Mouse (Mus musculus) intestine, embryonic 16.5 days (tissue): ENCODE measurements around the gene Tpte. TPM values are rescaled to one million over a fixed set of nuclear protein-coding genes. Genes with fewer than 3 reads are reported as not detected.

Source experiments
- ATAC-seq: fragments of 200-750 bp; cut with Nextera tagmentation; 2 replicates; pipeline ENCODE4 v1.8.0; 2017; ENCODE audit warnings: moderate TSS enrichment, moderate library complexity
- H3K27ac ChIP-seq: fragments of 300-500 bp; sonication (generic); 2 replicates; pipeline ENCODE4 v1.5.1; 2014; ENCODE audit warnings: mild to moderate bottlenecking, low read length
- H3K27me3 ChIP-seq: fragments of 300-500 bp; sonication (generic); replicated peaks from 2 replicates; pipeline ENCODE4 v1.6.1; 2014; ENCODE audit warnings: low read length, control low read depth, mixed read lengths; ENCODE audit not compliant: control insufficient read depth, insufficient read depth
- H3K36me3 ChIP-seq: fragments of 300-500 bp; sonication (generic); 2 replicates; pipeline ENCODE4 v1.6.1; 2014; ENCODE audit warnings: low read length, control low read depth; ENCODE audit not compliant: control insufficient read depth, insufficient read depth
- H3K4me1 ChIP-seq: fragments of 300-500 bp; sonication (generic); 2 replicates; pipeline ENCODE4 v1.6.1; 2014; ENCODE audit warnings: low read length, control low read depth, mixed read lengths; ENCODE audit not compliant: control insufficient read depth, insufficient read depth
- H3K4me2 ChIP-seq: fragments of 300-500 bp; sonication (generic); 2 replicates; pipeline ENCODE4 v1.6.1; 2014; ENCODE audit warnings: low read depth, low read length, control low read depth
- H3K4me3 ChIP-seq: fragments of 300-500 bp; sonication (generic); 2 replicates; pipeline ENCODE4 v1.5.1; 2014; ENCODE audit warnings: mild to moderate bottlenecking, low read length
- H3K9ac ChIP-seq: fragments of 300-500 bp; sonication (generic); 2 replicates; pipeline ENCODE4 v1.6.1; 2014; ENCODE audit warnings: low read depth, low read length
- H3K9me3 ChIP-seq: fragments of 300-500 bp; sonication (generic); 2 replicates; pipeline ENCODE4 v1.6.1; 2016; ENCODE audit warnings: low read length, control low read depth; ENCODE audit not compliant: control insufficient read depth
- WGBS: fragments of 180-500 bp; shearing (Covaris S2); extraction: QIAGEN DNeasy Blood & Tissue Kit; methylation state at CpG from one replicate; pipeline ENCODE4 v1.1.7; 2014; 5-methylcytosine and 5-hydroxymethylcytosine counted together
- polyA plus RNA-seq: library from polyadenylated mRNA; unstranded; fragments of >200 nt; fragmentation: Nextera tagmentation; extraction: Ambion mirVana; gene quantifications from 2 replicates; pipeline ENCODE4 v1.2.1, GENCODE M21; 2015

Tpte gene
- polyA plus RNA-seq, 1 experiment from 2014 or later, result 0.05 TPM

DNA sequence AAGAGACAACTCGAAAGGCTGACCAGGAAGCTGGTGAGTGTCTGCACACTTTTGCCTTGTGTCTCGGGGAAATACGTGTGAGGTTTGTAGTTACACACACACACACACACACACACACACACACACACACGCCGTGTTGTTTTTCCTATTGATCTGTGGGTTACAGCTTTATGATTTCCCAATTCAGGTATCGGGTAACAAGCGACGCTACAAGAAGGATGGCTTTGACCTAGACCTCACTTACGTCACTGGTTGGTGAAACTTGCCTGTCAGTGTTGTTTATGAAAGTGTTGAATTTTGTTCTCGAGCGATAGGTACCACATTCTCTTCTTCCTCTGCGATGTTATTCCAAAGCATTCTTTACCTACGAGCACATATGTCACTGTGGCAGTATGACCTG lies 52.2 kb downstream of the Tpte start:
- WGBS, result 78% methylated on average over 13 of the region's 13 CpGs
- no peak overlapping the region for H3K9ac ChIP-seq

GRCm38 (mm10) chr8:22359359-22359758 lies 76.1 kb downstream of the Tpte start:
- no peaks in the 10 kb centered on the region for H3K4me1 ChIP-seq
- H3K27me3 ChIP-seq, result no peaks in the 10 kb centered on the region
- H3K36me3 ChIP-seq, result no peaks in the 10 kb centered on the region
- 66% methylated on average over 6 of the region's 6 CpGs for WGBS
- no peaks in the 10 kb centered on the region for H3K9me3 ChIP-seq
- H3K9ac ChIP-seq, result no peak overlapping the region
- peak overlapping the region; percentile 49; the same call in 1 of the 2 replicates for H3K27ac ChIP-seq
- no peak overlapping the region; the same call in 1 of the 2 replicates for H3K4me2 ChIP-seq
- peak; percentile 61 for ATAC-seq
- H3K4me3 ChIP-seq, result no peak overlapping the region

More for the DNA sequence above, 52.2 kb downstream of the Tpte start:
- Histone ChIP-seq H3K4me1 (no peaks in the 10 kb centered on the region), H3K27ac (no peak overlapping the region), H3K27me3 (no peaks in the 10 kb centered on the region), H3K9me3 (no peaks in the 10 kb centered on the region), H3K4me2 (no peak overlapping the region), H3K36me3 (no peaks in the 10 kb centered on the region), H3K4me3 (no peak overlapping the region)
- ATAC-seq, result no peak

DNA sequence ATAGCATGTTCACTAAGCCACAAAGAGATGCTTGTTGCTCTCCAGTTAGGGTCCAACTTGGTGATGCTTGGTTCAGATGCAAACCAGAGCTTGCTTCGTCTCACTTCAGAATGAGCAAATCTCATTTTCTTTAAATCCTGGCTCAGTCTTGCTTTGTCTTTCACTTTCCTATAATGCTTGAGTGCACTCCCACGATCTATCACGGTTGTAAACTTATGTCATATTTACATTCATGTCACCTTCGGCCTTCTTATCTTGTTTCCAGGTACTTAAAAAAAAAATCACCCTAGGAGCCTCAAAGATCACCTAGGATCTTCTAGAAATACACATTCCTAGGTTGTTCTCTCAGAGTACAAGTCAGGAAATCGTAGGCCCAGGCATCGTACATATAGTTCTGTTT lies 76.6 kb downstream of the Tpte start:
- Histone ChIP-seq H3K27me3 (no peaks in the 10 kb centered on the region), H3K4me2 (no peak overlapping the region; the same call in 1 of the 2 replicates), H3K9me3 (no peaks in the 10 kb centered on the region), H3K36me3 (no peaks in the 10 kb centered on the region), H3K9ac (no peak overlapping the region), H3K4me1 (no peaks in the 10 kb centered on the region), H3K4me3 (no peak overlapping the region), H3K27ac (peak overlapping the region; percentile 49)
- WGBS, result 56% methylated on average over 6 of the region's 6 CpGs
- ATAC-seq, result peak; percentile 83

- H3K4me1 ChIP-seq, result no peaks in the 10 kb centered on the region
- H3K4me2 ChIP-seq, result no peak overlapping the region
- H3K9ac ChIP-seq, result no peak overlapping the region
- H3K9me3 ChIP-seq, result no peaks in the 10 kb centered on the region
- 87% methylated on average over 5 of the region's 5 CpGs for WGBS
- no peak overlapping the region for H3K4me3 ChIP-seq
- H3K27me3 ChIP-seq, result no peaks in the 10 kb centered on the region
- no peak overlapping the region for H3K27ac ChIP-seq
- no peak for ATAC-seq
- peaks cover 18% of the 10 kb centered on the region for H3K36me3 ChIP-seq
Measured at GRCm38 (mm10) chr8:22376311-22376710, 93.1 kb downstream of the Tpte start.

DNA sequence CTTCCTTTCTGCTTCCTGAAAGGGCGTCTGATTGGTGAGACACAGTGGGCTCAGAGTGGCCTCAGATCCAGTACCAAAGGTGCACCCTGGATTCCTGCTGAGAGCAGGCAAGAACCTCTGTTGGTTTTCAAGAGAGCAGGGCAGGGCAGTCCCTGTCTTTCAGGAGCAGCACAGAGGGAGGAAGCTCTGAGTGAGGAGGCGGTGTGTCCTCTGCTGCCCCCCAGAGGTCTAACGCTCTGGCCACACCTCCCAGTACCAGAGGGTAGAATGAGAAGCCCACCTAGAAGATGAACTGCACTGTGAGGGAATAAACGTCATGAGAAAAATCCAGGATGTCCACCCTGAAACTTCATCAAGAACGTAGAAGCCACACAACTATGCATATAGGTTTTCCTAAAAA lies 93.7 kb downstream of the Tpte start:
- 48% methylated on average over 5 of the region's 5 CpGs for WGBS
- no peak overlapping the region for H3K4me3 ChIP-seq

DNA sequence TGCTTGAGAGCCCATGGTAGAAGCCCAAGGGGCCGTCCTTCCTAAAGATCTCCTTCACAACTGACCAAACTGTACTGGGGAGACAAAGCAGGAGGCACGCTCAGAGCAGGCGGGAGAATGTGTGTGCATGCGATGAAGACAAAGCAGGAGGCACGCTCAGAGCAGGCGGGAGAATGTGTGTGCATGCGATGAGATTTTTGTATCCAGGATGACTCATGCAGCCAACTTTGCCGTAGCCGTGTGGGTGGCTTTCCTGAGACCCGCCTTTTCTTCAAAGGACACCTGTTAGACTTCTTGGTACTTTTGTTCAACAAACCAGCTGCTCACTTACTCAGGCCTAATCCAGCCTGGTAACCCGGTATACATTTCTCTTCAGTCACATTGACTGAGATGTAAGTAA lies 97.7 kb downstream of the Tpte start:
- Histone ChIP-seq H3K9ac (no peak overlapping the region), H3K4me2 (no peak overlapping the region), H3K4me1 (no peaks in the 10 kb centered on the region), H3K27me3 (no peaks in the 10 kb centered on the region), H3K27ac (no peak overlapping the region), H3K36me3 (peaks cover 35% of the 10 kb centered on the region), H3K9me3 (no peaks in the 10 kb centered on the region), H3K4me3 (no peak overlapping the region)
- ATAC-seq, result no peak
- WGBS, result 89% methylated on average over 11 of the region's 11 CpGs

More for the DNA sequence above, 93.7 kb downstream of the Tpte start:
- ATAC-seq, result peak; percentile 79
- Histone ChIP-seq H3K36me3 (peaks cover 23% of the 10 kb centered on the region), H3K9me3 (no peaks in the 10 kb centered on the region), H3K27ac (no peak overlapping the region), H3K4me1 (no peaks in the 10 kb centered on the region), H3K9ac (no peak overlapping the region), H3K27me3 (no peaks in the 10 kb centered on the region), H3K4me2 (no peak overlapping the region)

- Histone ChIP-seq H3K9ac (no peak overlapping the region), H3K4me2 (no peak overlapping the region), H3K9me3 (no peaks in the 10 kb centered on the region), H3K27ac (no peak overlapping the region), H3K27me3 (no peaks in the 10 kb centered on the region), H3K4me3 (no peak overlapping the region), H3K4me1 (no peaks in the 10 kb centered on the region), H3K36me3 (peaks cover 35% of the 10 kb centered on the region)
- WGBS, result 86% methylated on average over 19 of the region's 19 CpGs
- ATAC-seq, result no peak
Measured at GRCm38 (mm10) chr8:22382824-22383595, 99.8 kb downstream of the Tpte start.

- Histone ChIP-seq H3K27me3 (no peaks in the 10 kb centered on the region), H3K9ac (no peak overlapping the region), H3K27ac (no peak overlapping the region), H3K4me2 (no peak overlapping the region), H3K4me1 (peaks cover 6% of the 10 kb centered on the region), H3K36me3 (peaks cover 46% of the 10 kb centered on the region), H3K9me3 (no peaks in the 10 kb centered on the region), H3K4me3 (no peak overlapping the region)
- 86% methylated on average over 6 of the region's 6 CpGs for WGBS
- no peak for ATAC-seq
Measured at GRCm38 (mm10) chr8:22385158-22385557, 101.9 kb downstream of the Tpte start.

DNA sequence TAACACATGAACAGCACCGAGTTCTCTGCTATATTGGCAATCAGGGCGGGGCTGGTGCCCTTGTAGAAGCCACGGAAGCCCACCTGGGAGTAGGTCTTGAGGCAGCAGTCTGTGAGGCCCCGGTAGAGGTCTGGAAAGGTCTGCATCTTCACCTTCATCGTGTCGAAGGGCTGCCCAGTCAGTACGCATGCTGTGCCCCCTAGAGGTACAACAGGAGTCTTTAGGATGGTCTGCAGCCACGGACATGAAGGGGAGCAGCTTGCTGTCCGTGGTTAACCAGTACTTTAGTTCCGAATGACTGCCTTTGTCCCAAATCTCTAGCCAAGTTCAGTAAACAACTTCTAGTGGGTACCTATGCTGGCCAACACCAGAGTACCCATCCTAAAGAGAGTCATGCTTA lies 106.6 kb downstream of the Tpte start:
- H3K4me1 ChIP-seq, result peaks cover 15% of the 10 kb centered on the region
- peak overlapping the region; percentile 35 for H3K4me2 ChIP-seq
- peak overlapping the region; percentile 33; the same call in 1 of the 2 replicates for H3K9ac ChIP-seq
- 74% methylated on average over 10 of the region's 10 CpGs for WGBS
- no peak overlapping the region for H3K4me3 ChIP-seq
- H3K36me3 ChIP-seq, result peaks cover 25% of the 10 kb centered on the region
- no peaks in the 10 kb centered on the region for H3K27me3 ChIP-seq
- ATAC-seq, result no peak
- H3K9me3 ChIP-seq, result no peaks in the 10 kb centered on the region
- peak overlapping the region; percentile 90 for H3K27ac ChIP-seq
